Mouse (Mus musculus) cerebellum, adult 8-10 months (tissue): ENCODE data around the gene Olfr145.

Source experiments
- DNase-seq: peaks from one replicate; pipeline ENCODE4 v3.0.0; 2022

Gene Olfr145

GRCm38 (mm10) chr9:37896661-37897060 is at the start of gene Olfr145:
Olfr145 (plus strand) TSS chr9:37896724.
- DNase-seq, result no peak

- DNase-seq, result no peak
These were observed 47.3 kb upstream of the Olfr145 start for GRCm38 (mm10) chr9:37849267-37849666.

GRCm38 (mm10) chr9:37853969-37854368 is 42.6 kb upstream of the Olfr145 start, which contains the start of gene Olfr877:
Olfr877 (plus strand) TSS chr9:37854269.
- no peak for DNase-seq

GRCm38 (mm10) chr9:37863325-37863724 is 33.2 kb upstream of the Olfr145 start:
- DNase-seq, result no peak

- DNase-seq, result no peak
These were observed 26.3 kb upstream of the Olfr145 start for GRCm38 (mm10) chr9:37870246-37870645.

GRCm38 (mm10) chr9:37871097-37871496 is 25.4 kb upstream of the Olfr145 start:
- no peak for DNase-seq

GRCm38 (mm10) chr9:37871536-37871935 is 25.0 kb upstream of the Olfr145 start:
- DNase-seq, result no peak

- no peak for DNase-seq
These were observed 5.6 kb upstream of the Olfr145 start for GRCm38 (mm10) chr9:37890960-37891359.

GRCm38 (mm10) chr9:37905555-37905954 is 9.0 kb downstream of the Olfr145 start:
- no peak for DNase-seq

- DNase-seq, result no peak
These were observed 21.0 kb downstream of the Olfr145 start, which contains the start of gene Olfr878 for GRCm38 (mm10) chr9:37917540-37917939. Olfr878 (plus strand) TSS chr9:37917840.

GRCm38 (mm10) chr9:37918018-37918417 is 21.5 kb downstream of the Olfr145 start:
- DNase-seq, result no peak

GRCm38 (mm10) chr9:37924194-37924593 is 27.7 kb downstream of the Olfr145 start:
- DNase-seq, result no peak

GRCm38 (mm10) chr9:37925445-37925844 is 28.9 kb downstream of the Olfr145 start:
- no peak for DNase-seq

GRCm38 (mm10) chr9:37926019-37927013 is 29.8 kb downstream of the Olfr145 start:
- DNase-seq, result no peak

- peak; percentile 29 for DNase-seq
These were observed 36.0 kb downstream of the Olfr145 start for GRCm38 (mm10) chr9:37932519-37932918.

GRCm38 (mm10) chr9:37934146-37934545 is 37.6 kb downstream of the Olfr145 start:
- DNase-seq, result no peak

GRCm38 (mm10) chr9:37941167-37941566 is 44.6 kb downstream of the Olfr145 start:
- DNase-seq, result no peak
